Mouse (Mus musculus) stomach, postnatal 0 days (tissue): Measurements from ENCODE around the gene Wbp2nl.
A peak's percentile ranks its signal among the peaks of the same experiment; 100 is the strongest.

Source experiments
- CTCF ChIP-seq: IDR thresholded peaks from 2 replicates; pipeline ENCODE4 v1.5.1; 2016; ENCODE audit warnings: antibody characterized with exemption, low read depth, mild to moderate bottlenecking, moderate library complexity
- EP300 ChIP-seq: optimal IDR thresholded peaks from 2 replicates; pipeline ENCODE3; 2016; ENCODE audit warnings: antibody characterized with exemption

- TF ChIP-seq CTCF (peak; percentile 100), EP300 (peak; percentile 62)
Observed at GRCm38 (mm10) chr15:82354126-82354945, 55.6 kb downstream of the Wbp2nl start, which contains the start of gene Ndufa6.
